Mouse (Mus musculus) urinary bladder, postnatal 36 days (tissue): ENCODE measurements around the gene Zfp384.

Experiments used
- DNase-seq, 2 experiments: peaks; one replicate each; pipeline ENCODE4 v3.0.0; 2022; ENCODE audit warnings: low spot score in 2 of 2, mixed read lengths in 1 of 2

Gene Zfp384

GRCm38 (mm10) chr6:125009129-125009180 is at the start of gene Zfp384:
Gene Zfp384 (plus strand): TSS chr6:125009145.
- no peak for DNase-seq

- no peak for DNase-seq
Observed at GRCm38 (mm10) chr6:124959960-124960359, 49.0 kb upstream of the Zfp384 start.

DNA sequence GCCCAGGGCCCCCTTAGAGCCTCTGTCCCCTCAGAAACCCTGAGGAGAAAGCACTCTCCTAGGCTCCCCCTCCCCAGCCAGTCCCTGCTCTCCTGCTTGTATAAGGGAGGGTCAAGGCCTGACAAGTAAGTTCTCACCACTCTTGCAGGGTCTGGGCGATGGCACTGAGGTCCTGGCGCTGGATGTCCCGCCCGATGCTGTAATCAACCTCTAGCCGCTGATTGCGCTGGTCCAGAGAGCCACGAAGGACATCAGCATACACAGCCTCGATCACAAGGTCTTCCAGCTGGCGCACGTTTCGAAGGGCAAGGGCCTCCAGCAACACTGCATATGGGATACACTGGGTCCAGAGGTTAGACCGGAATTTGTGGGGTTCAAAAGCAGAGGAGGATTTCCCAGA is 47.9 kb upstream of the Zfp384 start:
- DNase-seq = no peak

- no peak for DNase-seq
Observed at GRCm38 (mm10) chr6:124964638-124965037, 44.3 kb upstream of the Zfp384 start.

DNA sequence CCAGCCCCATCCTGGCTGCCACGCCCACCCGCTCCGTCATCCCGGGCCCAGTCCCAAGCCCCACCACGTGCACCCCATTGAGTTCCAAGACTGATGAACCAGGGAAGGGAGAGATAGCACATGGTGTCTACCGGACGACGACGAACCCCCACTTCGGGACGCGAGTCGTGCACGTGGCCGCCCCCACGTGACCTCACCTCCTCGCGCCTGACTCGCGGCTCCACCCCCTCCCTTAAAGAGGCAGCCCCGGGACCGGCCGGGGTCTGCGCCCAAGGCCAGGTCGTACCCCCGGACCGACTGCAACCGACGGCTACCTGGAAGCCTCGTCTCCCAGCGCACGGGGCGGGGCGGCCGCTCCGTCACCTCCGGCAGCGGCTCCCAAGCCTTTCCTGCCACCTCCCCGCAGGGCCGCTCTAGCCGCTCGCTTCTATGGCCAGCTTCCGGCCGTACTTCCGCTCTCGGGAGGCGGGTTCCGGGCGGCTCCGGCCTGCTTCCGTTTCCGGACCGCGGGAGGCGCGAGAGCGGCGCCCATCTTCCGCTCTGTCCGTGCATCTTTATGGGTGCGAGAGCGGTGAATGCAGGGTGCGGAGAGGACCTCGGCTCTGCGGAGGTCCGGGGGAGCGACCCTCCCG is 43.7 kb upstream of the Zfp384 start, which contains the start of gene Cops7a:
Cops7a (minus strand) TSS at position 451 of the 632 bp plus-strand sequence.
- peak; percentile 94 to 96 for DNase-seq

DNA sequence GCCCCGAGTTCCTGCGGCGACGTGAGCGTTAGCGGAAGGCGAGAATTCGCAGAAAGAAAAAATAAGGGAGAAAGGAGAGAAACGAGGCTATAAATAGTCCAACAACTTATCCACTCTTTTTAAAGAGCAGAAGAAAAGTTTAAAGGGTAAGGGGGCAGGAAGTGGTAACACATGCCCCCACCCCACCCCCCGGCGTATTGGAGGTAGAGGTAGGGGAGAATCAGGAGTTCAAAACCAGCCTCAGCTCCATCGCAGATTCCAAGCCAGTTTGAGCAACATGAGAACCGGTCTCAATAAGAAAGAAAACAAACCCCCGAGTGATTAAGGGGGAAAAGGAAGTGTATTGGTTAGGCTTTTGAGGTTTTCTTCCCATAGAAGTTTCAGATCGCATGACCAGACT is 43.2 kb upstream of the Zfp384 start:
- no peak for DNase-seq

- no peak for DNase-seq
Observed at GRCm38 (mm10) chr6:124966466-124967118, 42.4 kb upstream of the Zfp384 start.

DNA sequence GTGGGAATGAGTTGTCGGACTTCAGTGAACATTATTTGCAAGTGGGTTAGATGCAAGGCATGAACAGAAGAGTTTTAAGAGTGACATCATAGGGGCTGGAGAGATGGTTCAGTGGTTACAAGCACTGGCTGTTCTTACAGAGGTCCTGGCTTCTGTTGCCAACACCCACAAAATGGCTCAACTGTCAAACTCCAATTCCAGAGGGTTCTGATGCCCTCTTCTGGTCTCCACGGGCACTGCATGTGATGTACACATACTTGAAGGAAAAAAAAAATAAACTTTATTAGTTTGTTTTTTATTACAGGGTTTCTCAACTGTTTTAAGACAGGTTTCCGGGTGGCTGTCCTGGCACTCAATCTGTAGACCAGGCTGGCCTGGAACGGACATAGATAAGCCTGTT is 41.2 kb upstream of the Zfp384 start:
- DNase-seq = peak in 1 of 2 experiments; percentile 36

DNA sequence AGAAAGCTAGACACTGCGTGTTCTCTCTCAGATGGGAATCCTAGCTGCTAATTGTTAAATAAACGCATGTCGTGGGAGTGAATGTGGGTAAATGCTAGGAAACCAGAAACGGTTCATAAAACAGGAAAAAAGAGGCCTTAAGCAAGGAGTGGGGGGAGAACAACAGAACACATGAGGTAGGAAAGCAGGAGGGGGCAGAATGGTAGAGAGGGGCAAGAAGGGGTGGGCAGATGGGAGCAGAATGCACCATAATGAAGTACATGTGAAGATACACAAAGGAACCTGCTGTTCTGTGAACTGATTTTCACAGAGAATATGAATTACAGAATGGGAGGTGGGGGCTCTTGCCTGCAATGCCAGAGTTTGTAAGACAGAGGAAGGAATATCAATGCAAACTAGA is 16.7 kb upstream of the Zfp384 start:
- no peak for DNase-seq

GRCm38 (mm10) chr6:124993365-124993764 is 15.6 kb upstream of the Zfp384 start:
- peak in 1 of 2 experiments; percentile 33 for DNase-seq

GRCm38 (mm10) chr6:124993876-124994275 is 15.1 kb upstream of the Zfp384 start:
- DNase-seq = no peak

DNA sequence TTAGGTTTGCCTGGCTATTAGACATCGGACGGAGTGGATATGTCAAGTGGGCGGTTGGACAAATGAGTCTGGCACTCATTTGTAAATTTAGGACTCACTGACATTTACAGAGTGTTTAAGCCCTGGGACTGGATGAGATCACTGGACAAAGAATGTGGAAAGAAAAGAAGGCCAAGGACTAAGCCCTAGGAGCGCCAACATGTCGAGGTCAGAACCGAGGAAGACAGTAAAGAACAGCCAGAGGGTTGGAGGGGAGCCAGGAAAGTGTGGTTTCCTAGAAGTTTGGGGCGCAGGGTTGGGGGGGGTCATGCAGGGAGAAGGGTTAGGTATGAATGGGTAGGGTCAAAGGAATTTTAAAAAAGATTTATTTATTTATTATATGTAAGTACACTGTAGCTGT is 13.7 kb upstream of the Zfp384 start:
- DNase-seq = no peak

- DNase-seq = no peak
Observed at GRCm38 (mm10) chr6:124995831-124996403, 13.0 kb upstream of the Zfp384 start.

- peak; percentile 67 to 74 for DNase-seq
Observed at GRCm38 (mm10) chr6:124996551-124997501, 12.1 kb upstream of the Zfp384 start, which contains the start of gene Pianp. Gene Pianp (plus strand): TSS chr6:124996694.

DNA sequence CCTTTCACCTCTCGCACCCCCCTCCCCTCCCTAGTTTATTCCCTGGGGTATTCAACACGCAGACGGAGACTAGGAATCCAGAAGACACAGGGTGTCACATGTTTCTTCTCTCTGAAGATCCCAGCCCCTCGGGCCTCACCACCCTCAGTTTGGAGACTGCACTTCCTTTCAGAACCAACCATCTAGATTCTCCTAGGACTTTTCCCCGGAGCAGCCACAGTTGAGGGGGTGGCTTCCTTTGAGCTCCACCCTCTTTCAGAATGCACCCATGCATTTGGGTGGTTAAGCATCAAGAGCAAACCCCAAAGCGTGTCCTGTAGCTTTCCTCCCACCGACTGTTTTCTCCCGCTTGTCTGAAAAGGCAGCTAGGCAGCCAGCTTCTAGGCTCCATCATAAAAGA is 10.9 kb upstream of the Zfp384 start:
- DNase-seq = no peak

DNA sequence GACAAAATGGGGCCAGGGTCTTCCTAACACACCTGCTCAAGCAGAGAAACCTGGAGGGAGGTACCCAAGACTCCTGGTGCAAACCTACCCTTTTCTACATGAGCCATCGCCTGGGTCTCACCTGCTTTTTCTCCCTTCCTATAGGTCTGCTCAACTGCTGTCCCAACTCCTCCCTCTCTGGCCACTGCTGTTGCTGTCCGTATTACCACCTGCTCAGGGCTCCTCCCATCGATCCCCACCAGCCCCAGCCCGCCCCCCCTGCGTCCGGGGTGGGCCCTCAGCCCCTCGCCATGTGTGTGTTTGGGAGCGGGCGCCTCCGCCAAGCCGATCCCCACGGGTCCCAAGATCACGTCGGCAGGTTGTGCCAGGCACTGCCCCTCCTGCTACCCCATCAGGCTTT is 9.9 kb upstream of the Zfp384 start:
- DNase-seq = no peak

DNA sequence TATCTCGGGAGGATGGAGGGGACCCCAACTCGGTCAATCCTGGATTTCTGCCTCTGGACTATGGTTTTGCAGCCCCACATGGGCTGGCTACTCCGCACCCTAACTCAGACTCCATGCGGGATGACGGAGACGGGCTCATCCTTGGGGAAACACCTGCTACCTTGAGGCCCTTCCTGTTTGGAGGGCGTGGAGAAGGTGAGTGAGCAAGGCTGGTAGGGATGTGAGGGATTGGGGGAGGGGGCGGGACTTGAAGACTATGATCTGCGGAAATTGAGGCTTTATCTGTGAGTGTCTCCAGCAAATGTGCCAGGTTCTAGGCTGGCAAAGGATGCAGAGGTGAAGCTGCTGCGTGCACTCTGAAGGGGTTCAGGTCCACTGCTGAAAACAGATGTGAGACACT is 9.4 kb upstream of the Zfp384 start:
- DNase-seq = no peak

- DNase-seq = no peak
Observed at GRCm38 (mm10) chr6:125003706-125004105, 5.2 kb upstream of the Zfp384 start.

GRCm38 (mm10) chr6:125005086-125005485 is 3.9 kb upstream of the Zfp384 start:
- DNase-seq = no peak

GRCm38 (mm10) chr6:125008060-125008459 is 885 bp upstream of the Zfp384 start:
- no peak for DNase-seq

GRCm38 (mm10) chr6:125008586-125009128 is 288 bp upstream of the Zfp384 start:
- peak; percentile 96 to 98 for DNase-seq
